Mouse (Mus musculus): ENCODE results near the gene Ryk. TPM values are rescaled to one million over a fixed set of nuclear protein-coding genes. Genes with fewer than 3 reads are reported as not detected.
A peak's percentile ranks its signal among the peaks of the same experiment; 100 is the strongest.

Gene Ryk
- polyA plus RNA-seq, 1 experiment: 68.9 TPM

DNA sequence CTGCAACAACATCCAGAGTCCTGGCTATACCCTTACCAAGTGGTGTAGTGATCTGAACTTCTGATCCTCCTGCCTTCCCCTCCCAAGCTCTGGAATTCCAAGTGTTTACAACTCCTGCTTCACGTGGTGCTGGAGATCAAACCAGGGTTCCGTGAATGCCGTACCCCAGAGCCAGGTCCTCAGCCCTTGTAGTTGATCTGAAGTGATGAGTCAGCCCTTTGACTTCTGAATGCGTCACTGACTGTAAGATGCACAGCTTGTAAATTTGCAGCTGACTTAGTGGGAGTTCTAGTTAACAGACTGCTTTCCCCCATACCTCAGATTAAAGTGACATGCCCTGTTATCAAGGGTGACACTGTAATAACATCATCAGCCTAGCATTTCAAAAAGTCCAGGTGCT lies 8.9 kb downstream of the Ryk start:
- H3K27me3 ChIP-seq (ENCODE audit: control insufficient read depth, insufficient read depth, insufficient read length): no peaks in the 10 kb centered on the region
- H3K4me2 ChIP-seq (ENCODE audit: low read depth): peak overlapping the region; percentile 74
- peaks cover 87% of the 10 kb centered on the region for H3K79me2 ChIP-seq (ENCODE audit: control insufficient read depth, insufficient read depth)
- no peak for TF ChIP-seq REST (IDR thresholded peaks at IDR 0.05; ENCODE audit: insufficient read depth, insufficient read length)
- peak; percentile 85 for TF ChIP-seq USF1 (IDR thresholded peaks at IDR 0.05; ENCODE audit: low read depth)
- TF ChIP-seq CEBPB (IDR thresholded peaks at IDR 0.05; ENCODE audit: insufficient read depth, poor library complexity, severe bottlenecking): no peak
- TF ChIP-seq E2F4 (IDR thresholded peaks at IDR 0.05; ENCODE audit: insufficient read depth): no peak
- H3ac ChIP-seq (ENCODE audit: control insufficient read depth, insufficient read length): no peak overlapping the region
- no peaks in the 10 kb centered on the region for H3K36me3 ChIP-seq (ENCODE audit: control insufficient read depth, insufficient read depth)
- no peak overlapping the region for H3K4me3 ChIP-seq

DNA sequence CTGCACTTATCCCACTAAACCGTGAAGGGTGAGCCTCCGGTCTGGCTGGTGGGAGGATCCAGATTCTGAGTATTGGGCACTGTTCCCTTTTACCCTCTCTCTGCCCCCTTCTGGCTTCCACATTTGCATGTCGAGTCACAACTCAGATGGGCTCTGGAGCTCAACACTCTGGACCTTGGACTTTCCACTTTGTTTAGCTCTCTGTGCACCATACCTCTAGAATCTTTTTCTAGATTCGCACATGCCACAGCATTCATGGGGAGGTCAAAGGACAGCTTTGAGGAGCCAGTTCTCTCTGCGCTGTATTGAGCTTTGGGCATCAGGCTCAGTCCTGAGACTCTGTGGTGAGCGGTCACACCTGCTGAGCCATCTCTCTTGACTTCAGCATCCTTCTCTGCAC lies 11.1 kb downstream of the Ryk start:
- no peak overlapping the region for H3ac ChIP-seq (ENCODE audit: control insufficient read depth, insufficient read length)
- TF ChIP-seq TCF12 (IDR thresholded peaks at IDR 0.05; ENCODE audit: insufficient read depth, poor library complexity, severe bottlenecking) (no peak), MYOG (IDR thresholded peaks at IDR 0.05; ENCODE audit: control insufficient read depth in 1 of 3, insufficient read depth in 1 of 3, insufficient read length in 2 of 3, low read depth in 2 of 3) (no peak), USF1 (IDR thresholded peaks at IDR 0.05; ENCODE audit: low read depth) (no peak), E2F4 (IDR thresholded peaks at IDR 0.05; ENCODE audit: insufficient read depth) (no peak), MYOD1 (IDR thresholded peaks at IDR 0.05; ENCODE audit: control insufficient read depth in 1 of 3, insufficient read length in 2 of 3, low read depth in 2 of 3) (no peak), MAX (IDR thresholded peaks at IDR 0.05; ENCODE audit: low read depth) (no peak), TCF3 (IDR thresholded peaks at IDR 0.05; ENCODE audit: insufficient read length, low read depth) (no peak), POLR2A (IDR thresholded peaks at IDR 0.05; ENCODE audit: insufficient read length, low read depth) (no peak), SRF (IDR thresholded peaks at IDR 0.05; ENCODE audit: control insufficient read depth, insufficient read length, low read depth) (no peak), POLR2AphosphoS2 (IDR thresholded peaks at IDR 0.05; ENCODE audit: insufficient read length, low read depth) (no peak), REST (IDR thresholded peaks at IDR 0.05; ENCODE audit: insufficient read depth, insufficient read length) (no peak), CEBPB (IDR thresholded peaks at IDR 0.05; ENCODE audit: insufficient read depth, poor library complexity, severe bottlenecking) (no peak)

DNA sequence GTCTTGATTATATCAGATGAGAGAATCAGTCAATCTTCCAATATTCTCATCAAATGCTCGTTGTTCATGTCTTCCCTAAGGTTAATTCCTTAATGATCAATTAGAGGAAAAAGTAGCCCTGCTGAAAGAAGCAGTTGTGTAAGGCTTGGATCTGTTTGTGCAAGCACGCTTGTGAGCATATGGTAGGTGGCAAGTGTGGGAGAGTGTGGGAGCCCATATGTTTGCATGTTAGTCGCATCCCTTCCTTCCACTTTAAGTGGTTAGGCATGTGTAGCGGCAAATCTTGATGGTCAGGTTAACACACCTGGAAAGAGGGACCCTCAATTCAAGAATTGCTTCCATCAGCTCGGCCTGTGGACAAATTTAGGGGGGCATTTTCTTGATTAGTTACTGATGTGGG lies 11.6 kb downstream of the Ryk start:
- TF ChIP-seq POLR2AphosphoS2 (IDR thresholded peaks at IDR 0.05; ENCODE audit: insufficient read length, low read depth): no peak
- TF ChIP-seq E2F4 (IDR thresholded peaks at IDR 0.05; ENCODE audit: insufficient read depth): no peak
- TF ChIP-seq REST (IDR thresholded peaks at IDR 0.05; ENCODE audit: insufficient read depth, insufficient read length): no peak
- TF ChIP-seq CEBPB (IDR thresholded peaks at IDR 0.05; ENCODE audit: insufficient read depth, poor library complexity, severe bottlenecking): no peak
- TF ChIP-seq TCF12 (IDR thresholded peaks at IDR 0.05; ENCODE audit: insufficient read depth, poor library complexity, severe bottlenecking): no peak
- no peak for TF ChIP-seq TCF3 (IDR thresholded peaks at IDR 0.05; ENCODE audit: insufficient read length, low read depth)
- no peak for TF ChIP-seq MYOD1 (IDR thresholded peaks at IDR 0.05; ENCODE audit: control insufficient read depth in 1 of 3, insufficient read length in 2 of 3, low read depth in 2 of 3)
- no peak for TF ChIP-seq SRF (IDR thresholded peaks at IDR 0.05; ENCODE audit: control insufficient read depth, insufficient read length, low read depth)
- H3K4me3 ChIP-seq: no peak overlapping the region
- H3ac ChIP-seq (ENCODE audit: control insufficient read depth, insufficient read length): no peak overlapping the region
- H3K36me3 ChIP-seq (ENCODE audit: control insufficient read depth, insufficient read depth): no peaks in the 10 kb centered on the region
- H3K27me3 ChIP-seq (ENCODE audit: control insufficient read depth, insufficient read depth, insufficient read length): no peaks in the 10 kb centered on the region
- peaks cover 87% of the 10 kb centered on the region for H3K79me2 ChIP-seq (ENCODE audit: control insufficient read depth, insufficient read depth)
- H3K4me2 ChIP-seq (ENCODE audit: low read depth): no peak overlapping the region

More for the DNA sequence above, 11.1 kb downstream of the Ryk start:
- no peak overlapping the region for H3K4me3 ChIP-seq
- no peaks in the 10 kb centered on the region for H3K27me3 ChIP-seq (ENCODE audit: control insufficient read depth, insufficient read depth, insufficient read length)
- no peaks in the 10 kb centered on the region for H3K36me3 ChIP-seq (ENCODE audit: control insufficient read depth, insufficient read depth)
- peaks cover 87% of the 10 kb centered on the region for H3K79me2 ChIP-seq (ENCODE audit: control insufficient read depth, insufficient read depth)
- no peak overlapping the region for H3K4me2 ChIP-seq (ENCODE audit: low read depth)

DNA sequence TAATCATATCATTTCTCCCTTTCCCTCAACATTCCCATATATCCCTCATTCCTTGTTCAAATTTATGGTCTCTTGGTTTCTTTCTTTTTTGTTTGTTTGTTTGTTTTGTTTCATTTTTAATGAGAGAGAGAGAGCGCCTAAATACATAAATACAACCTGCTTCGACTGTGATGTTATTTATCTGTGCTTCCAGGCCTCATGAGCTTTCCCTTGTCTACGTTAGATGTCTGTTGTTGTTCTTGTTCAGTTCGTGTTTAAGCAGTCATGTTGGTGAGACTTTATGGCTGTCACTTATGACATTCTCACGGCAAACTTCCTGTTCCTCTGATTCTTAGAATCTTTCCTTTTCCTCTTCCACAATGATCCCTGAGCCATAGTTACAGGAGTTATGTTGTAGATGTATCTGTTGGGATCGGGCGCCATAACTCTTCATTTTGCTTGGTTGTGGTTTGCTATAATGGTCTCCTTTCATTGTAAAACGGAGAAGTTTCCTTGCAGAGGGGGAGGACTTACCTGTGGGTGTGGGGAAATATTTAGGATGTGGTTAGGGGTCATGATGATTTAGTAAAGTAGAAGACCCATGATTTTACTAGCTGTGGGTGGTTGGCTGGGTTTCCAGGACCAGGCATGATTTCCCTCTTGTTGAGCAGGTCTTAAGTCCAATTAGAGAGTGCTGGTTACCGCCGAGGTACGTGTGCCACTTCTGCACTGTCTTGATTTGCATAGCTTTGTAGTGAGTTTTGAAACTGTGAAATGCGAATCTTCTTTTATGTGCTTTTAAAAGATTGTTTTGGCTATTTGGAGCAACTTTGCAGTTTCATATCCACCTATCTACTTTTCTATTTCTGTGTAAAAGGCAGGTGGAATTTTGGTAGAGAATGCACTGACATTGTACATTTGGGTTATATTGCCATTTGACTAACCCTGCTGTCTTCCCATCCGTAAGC lies 17.6 kb downstream of the Ryk start:
- H3K36me3 ChIP-seq (ENCODE audit: control insufficient read depth, insufficient read depth): no peaks in the 10 kb centered on the region
- H3K27me3 ChIP-seq (ENCODE audit: control insufficient read depth, insufficient read depth, insufficient read length): no peaks in the 10 kb centered on the region
- TF ChIP-seq USF1 (IDR thresholded peaks at IDR 0.05; ENCODE audit: low read depth): no peak
- TF ChIP-seq MAX (IDR thresholded peaks at IDR 0.05; ENCODE audit: low read depth): no peak
- no peak for TF ChIP-seq TCF3 (IDR thresholded peaks at IDR 0.05; ENCODE audit: insufficient read length, low read depth)
- no peak for TF ChIP-seq REST (IDR thresholded peaks at IDR 0.05; ENCODE audit: insufficient read depth, insufficient read length)
- no peak for TF ChIP-seq CEBPB (IDR thresholded peaks at IDR 0.05; ENCODE audit: insufficient read depth, poor library complexity, severe bottlenecking)
- TF ChIP-seq MYOD1 (IDR thresholded peaks at IDR 0.05; ENCODE audit: control insufficient read depth in 1 of 3, insufficient read length in 2 of 3, low read depth in 2 of 3): no peak
- no peak for TF ChIP-seq POLR2AphosphoS2 (IDR thresholded peaks at IDR 0.05; ENCODE audit: insufficient read length, low read depth)
- TF ChIP-seq E2F4 (IDR thresholded peaks at IDR 0.05; ENCODE audit: insufficient read depth): no peak
- TF ChIP-seq TCF12 (IDR thresholded peaks at IDR 0.05; ENCODE audit: insufficient read depth, poor library complexity, severe bottlenecking): no peak
- no peak for TF ChIP-seq POLR2A (IDR thresholded peaks at IDR 0.05; ENCODE audit: insufficient read length, low read depth)
- no peak for TF ChIP-seq SRF (IDR thresholded peaks at IDR 0.05; ENCODE audit: control insufficient read depth, insufficient read length, low read depth)
- no peak for TF ChIP-seq MYOG (IDR thresholded peaks at IDR 0.05; ENCODE audit: control insufficient read depth in 1 of 3, insufficient read depth in 1 of 3, insufficient read length in 2 of 3, low read depth in 2 of 3)
- no peak overlapping the region for H3K4me2 ChIP-seq (ENCODE audit: low read depth)
- peaks cover 90% of the 10 kb centered on the region for H3K79me2 ChIP-seq (ENCODE audit: control insufficient read depth, insufficient read depth)
- no peak overlapping the region for H3K4me3 ChIP-seq
- H3ac ChIP-seq (ENCODE audit: control insufficient read depth, insufficient read length): no peak overlapping the region
